Mouse (Mus musculus): ENCODE results near the gene Slco2a1. TPM values are rescaled to one million over a fixed set of nuclear protein-coding genes. Genes with fewer than 3 reads are reported as not detected.

Gene Slco2a1
- total and polyA plus RNA-seq, 3 experiments, result 0.01 to 0.11 TPM; not detected in 1

- TF ChIP-seq GATA1 (IDR thresholded peaks at IDR 0.05; ENCODE audit: borderline replicate concordance, low read length) (no peak), CTCF (IDR thresholded peaks at IDR 0.05; ENCODE audit: low read depth, low read length) (no peak), POLR2AphosphoS5 (IDR thresholded peaks at IDR 0.05; ENCODE audit: insufficient replicate concordance, low read depth, low read length) (no peak), GATA2 (IDR thresholded peaks at IDR 0.05; ENCODE audit: borderline replicate concordance, low read depth, low read length) (no peak), TAL1 (conservative IDR thresholded peaks at IDR 0.05; ENCODE audit: low read depth, low read length) (no peak)
- Histone ChIP-seq H3K27me3 (ENCODE audit: insufficient read depth, low read length) (peaks cover 10% of the 10 kb centered on the region), H3K4me1 (ENCODE audit: insufficient read depth, low read depth, low read length) (no peaks in the 10 kb centered on the region), H3K4me3 (ENCODE audit: low read depth, low read length) (no peak overlapping the region), H3K9me3 (replicated peaks) (no peaks in the 10 kb centered on the region), H3K36me3 (replicated peaks) (no peaks in the 10 kb centered on the region)
- DNase-seq (ENCODE audit: low spot score), result no peak
- no peak for ATAC-seq (ENCODE audit: extremely low read depth, insufficient number of reproducible peaks, low FRiP score, poor library complexity, severe bottlenecking)
These were observed 16.0 kb upstream of the Slco2a1 start for GRCm38 (mm10) chr9:102972393-102973050.

GRCm38 (mm10) chr9:102975887-102976286 is 12.6 kb upstream of the Slco2a1 start:
- no peak for DNase-seq (ENCODE audit: low spot score)
- Histone ChIP-seq H3K36me3 (replicated peaks) (no peaks in the 10 kb centered on the region), H3K9me3 (replicated peaks) (no peaks in the 10 kb centered on the region), H3K4me1 (ENCODE audit: insufficient read depth, low read depth, low read length) (no peaks in the 10 kb centered on the region), H3K27me3 (ENCODE audit: insufficient read depth, low read length) (peaks cover 10% of the 10 kb centered on the region), H3K4me3 (ENCODE audit: low read depth, low read length) (no peak overlapping the region)
- no peak for ATAC-seq (ENCODE audit: extremely low read depth, insufficient number of reproducible peaks, low FRiP score, poor library complexity, severe bottlenecking)
- TF ChIP-seq POLR2AphosphoS5 (IDR thresholded peaks at IDR 0.05; ENCODE audit: insufficient replicate concordance, low read depth, low read length) (no peak), GATA1 (IDR thresholded peaks at IDR 0.05; ENCODE audit: borderline replicate concordance, low read length) (no peak), TAL1 (conservative IDR thresholded peaks at IDR 0.05; ENCODE audit: low read depth, low read length) (no peak), CTCF (IDR thresholded peaks at IDR 0.05; ENCODE audit: low read depth, low read length) (no peak), GATA2 (IDR thresholded peaks at IDR 0.05; ENCODE audit: borderline replicate concordance, low read depth, low read length) (no peak)

- DNase-seq (ENCODE audit: low spot score) (no peak), ATAC-seq (ENCODE audit: extremely low read depth, insufficient number of reproducible peaks, low FRiP score, poor library complexity, severe bottlenecking) (no peak)
- Histone ChIP-seq H3K4me1 (ENCODE audit: insufficient read depth, low read depth, low read length) (no peaks in the 10 kb centered on the region), H3K4me3 (ENCODE audit: low read depth, low read length) (no peak overlapping the region), H3K9me3 (replicated peaks) (no peaks in the 10 kb centered on the region), H3K27me3 (ENCODE audit: insufficient read depth, low read length) (peaks cover 10% of the 10 kb centered on the region), H3K36me3 (replicated peaks) (no peaks in the 10 kb centered on the region)
- no peak for TF ChIP-seq CTCF (IDR thresholded peaks at IDR 0.05; ENCODE audit: low read depth, low read length)
These were observed 11.4 kb upstream of the Slco2a1 start for GRCm38 (mm10) chr9:102977090-102977489.

- Histone ChIP-seq H3K4me3 (ENCODE audit: low read depth, low read length) (no peak overlapping the region), H3K36me3 (replicated peaks) (no peaks in the 10 kb centered on the region), H3K4me1 (ENCODE audit: insufficient read depth, low read depth, low read length) (no peaks in the 10 kb centered on the region), H3K9me3 (replicated peaks) (no peaks in the 10 kb centered on the region), H3K27me3 (ENCODE audit: insufficient read depth, low read length) (peaks cover 10% of the 10 kb centered on the region)
- TF ChIP-seq GATA1 (IDR thresholded peaks at IDR 0.05; ENCODE audit: borderline replicate concordance, low read length), result no peak
- TF ChIP-seq GATA2 (IDR thresholded peaks at IDR 0.05; ENCODE audit: borderline replicate concordance, low read depth, low read length), result no peak
- DNase-seq (ENCODE audit: low spot score), result no peak
- ATAC-seq (ENCODE audit: extremely low read depth, insufficient number of reproducible peaks, low FRiP score, poor library complexity, severe bottlenecking), result no peak
These were observed 10.6 kb upstream of the Slco2a1 start for GRCm38 (mm10) chr9:102977791-102978492.

- Histone ChIP-seq H3K9me3 (replicated peaks) (no peaks in the 10 kb centered on the region), H3K36me3 (replicated peaks) (no peaks in the 10 kb centered on the region), H3K4me3 (ENCODE audit: low read depth, low read length) (no peak overlapping the region), H3K4me1 (ENCODE audit: insufficient read depth, low read depth, low read length) (no peaks in the 10 kb centered on the region), H3K27me3 (ENCODE audit: insufficient read depth, low read length) (peaks cover 8% of the 10 kb centered on the region)
- ATAC-seq (ENCODE audit: extremely low read depth, insufficient number of reproducible peaks, low FRiP score, poor library complexity, severe bottlenecking) (no peak), DNase-seq (ENCODE audit: low spot score) (no peak)
- TF ChIP-seq GATA1 (IDR thresholded peaks at IDR 0.05; ENCODE audit: borderline replicate concordance, low read length), result no peak
- no peak for TF ChIP-seq CTCF (IDR thresholded peaks at IDR 0.05; ENCODE audit: low read depth, low read length)
- no peak for TF ChIP-seq TAL1 (conservative IDR thresholded peaks at IDR 0.05; ENCODE audit: low read depth, low read length)
- no peak for TF ChIP-seq GATA2 (IDR thresholded peaks at IDR 0.05; ENCODE audit: borderline replicate concordance, low read depth, low read length)
- no peak for TF ChIP-seq POLR2AphosphoS5 (IDR thresholded peaks at IDR 0.05; ENCODE audit: insufficient replicate concordance, low read depth, low read length)
These were observed 9.4 kb upstream of the Slco2a1 start for GRCm38 (mm10) chr9:102979011-102979700.

- no peak for DNase-seq (ENCODE audit: low spot score)
- TF ChIP-seq GATA2 (IDR thresholded peaks at IDR 0.05; ENCODE audit: borderline replicate concordance, low read depth, low read length) (no peak), TAL1 (conservative IDR thresholded peaks at IDR 0.05; ENCODE audit: low read depth, low read length) (no peak)
- Histone ChIP-seq H3K4me3 (ENCODE audit: low read depth, low read length) (no peak overlapping the region), H3K36me3 (replicated peaks) (no peaks in the 10 kb centered on the region), H3K4me1 (ENCODE audit: insufficient read depth, low read depth, low read length) (peaks cover 3% of the 10 kb centered on the region; the same call in 1 of the 2 replicates), H3K27me3 (ENCODE audit: insufficient read depth, low read length) (peaks cover 2% of the 10 kb centered on the region; the same call in 1 of the 2 replicates), H3K9me3 (replicated peaks) (no peaks in the 10 kb centered on the region)
- ATAC-seq (ENCODE audit: extremely low read depth, insufficient number of reproducible peaks, low FRiP score, poor library complexity, severe bottlenecking), result no peak
These were observed 8.6 kb upstream of the Slco2a1 start for GRCm38 (mm10) chr9:102979956-102980355.
